In the genomic region with DNA sequence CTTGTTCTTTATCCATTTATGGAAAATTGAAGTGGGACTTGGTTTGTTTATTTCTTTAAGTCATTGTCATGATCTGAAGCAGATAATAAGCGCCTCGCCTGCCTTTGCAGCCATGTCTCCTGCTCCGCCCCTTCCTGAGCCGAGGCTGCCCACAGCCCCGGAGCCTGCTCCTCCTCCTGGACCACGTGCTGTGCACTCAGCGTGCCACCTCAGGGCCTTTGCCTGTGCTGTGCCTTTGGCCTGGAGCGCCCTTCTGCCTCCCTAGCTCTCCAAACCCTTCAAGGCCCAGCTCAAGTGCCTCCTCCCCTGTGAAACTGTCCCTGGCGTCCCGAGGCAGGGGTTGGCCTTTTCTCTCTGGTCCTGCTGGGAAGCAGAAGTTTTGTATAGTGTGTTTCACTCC, we compare ENCODE assay signal across 20 mouse cellular contexts.
DNase-seq lines count a peak whose midpoint lies in the region; ATAC-seq lines count a peak whose summit lies in the region.
"Had no signal": no experiment of that assay in that cellular context is flagged by ENCODE, and none has a peak within 500 bp of the region (broad histone marks: within the 10 kb centered on the region; RNA-seq: fewer than 3 reads in every experiment).

No protein-coding gene starts in this region.

- H3K4me3 ChIP-seq in heart, embryonic 15.5 days, result no peak overlapping the region
- no peak overlapping the region for H3K4me3 ChIP-seq in liver, embryonic 15.5 days (replicated peaks)
- H3K4me3 ChIP-seq: erythroblast, embryonic 14.5 days; forebrain, embryonic 15.5 days; intestine, embryonic 15.5 days; midbrain, embryonic 15.5 days had no signal

- H3K9ac ChIP-seq in heart, embryonic 15.5 days, result no peak overlapping the region
- H3K9ac ChIP-seq in liver, embryonic 15.5 days, result no peak overlapping the region
- H3K9ac ChIP-seq: forebrain, embryonic 15.5 days; hindbrain, embryonic 14.5 days; intestine, embryonic 15.5 days; midbrain, embryonic 15.5 days had no signal

- intact Hi-C loops in heart, postnatal 10 days (cut with DNase I), result no loop called here

- H3K27me3 ChIP-seq in heart, embryonic 15.5 days, result no peaks in the 10 kb centered on the region
- H3K27me3 ChIP-seq in liver, embryonic 15.5 days, result peaks cover 10% of the 10 kb centered on the region; the same call in 1 of the 2 replicates
- H3K27me3 ChIP-seq: forebrain, embryonic 15.5 days; intestine, embryonic 15.5 days; midbrain, embryonic 15.5 days had no signal

- H3K4me1 ChIP-seq in heart, embryonic 15.5 days (replicated peaks), result peaks cover 17% of the 10 kb centered on the region
- H3K4me1 ChIP-seq in liver, embryonic 15.5 days (replicated peaks), result peaks cover 4% of the 10 kb centered on the region; the same call in 1 of the 2 replicates
- H3K4me1 ChIP-seq: forebrain, embryonic 15.5 days; intestine, embryonic 15.5 days; midbrain, embryonic 15.5 days had no signal

- no peak for DNase-seq in heart, postnatal 10 days
- DNase-seq in 416B (ENCODE audit: low read depth), result peak; percentile 21
- DNase-seq in ZHBTc4 (ENCODE audit: low read depth, low spot score), result peak; percentile 62
- DNase-seq in spleen, postnatal 10 days (ENCODE audit: low spot score in 2 of 2), result no peak
- DNase-seq in c-Kit-positive CD71-positive TER-119-positive erythroid progenitor cells, embryonic 14.5 days (ENCODE audit: low spot score), result no peak
- DNase-seq: adrenal gland, adult 2 months; cerebellum, adult 11-12 months; cerebellum, postnatal 36 days; layer of hippocampus, postnatal 36 days; lung, adult 18-20 months; lung, postnatal 36 days; right cerebral cortex, adult 18-20 months had no signal

- H3K9me3 ChIP-seq in heart, embryonic 15.5 days (replicated peaks), result no peaks in the 10 kb centered on the region
- no peaks in the 10 kb centered on the region for H3K9me3 ChIP-seq in liver, embryonic 15.5 days (replicated peaks)
- H3K9me3 ChIP-seq: forebrain, embryonic 15.5 days; G1E; intestine, embryonic 15.5 days; midbrain, embryonic 15.5 days had no signal

- 79% methylated on average over 10 of the region's 10 CpGs for WGBS in heart, embryonic 15.5 days
- 56% methylated on average over 10 of the region's 10 CpGs for WGBS in liver, embryonic 15.5 days (ENCODE audit: insufficient replicate concordance)

- peak overlapping the region; percentile 50 for H3K27ac ChIP-seq in heart, embryonic 15.5 days
- H3K27ac ChIP-seq in liver, embryonic 15.5 days (replicated peaks), result no peak overlapping the region
- H3K27ac ChIP-seq: forebrain, embryonic 15.5 days; hindbrain, embryonic 14.5 days; intestine, embryonic 15.5 days; midbrain, embryonic 15.5 days had no signal

- peaks cover 42% of the 10 kb centered on the region for H3K36me3 ChIP-seq in heart, embryonic 15.5 days
- peaks cover 93% of the 10 kb centered on the region for H3K36me3 ChIP-seq in liver, embryonic 15.5 days (replicated peaks)

- ATAC-seq in heart, embryonic 15.5 days (replicated peaks; ENCODE audit: insufficient number of reproducible peaks, insufficient read depth, low FRiP score, low read depth), result no peak; the same call in 1 of the 2 replicates
- peak; percentile 40; the same call in 1 of the 2 replicates for ATAC-seq in liver, embryonic 15.5 days (ENCODE audit: insufficient read depth)
- ATAC-seq: forebrain, embryonic 15.5 days; intestine, embryonic 15.5 days; midbrain, embryonic 15.5 days had no signal

- H3K4me2 ChIP-seq in heart, embryonic 15.5 days, result no peak overlapping the region
- H3K4me2 ChIP-seq in liver, embryonic 15.5 days, result no peak overlapping the region
- H3K4me2 ChIP-seq: forebrain, embryonic 15.5 days; hindbrain, embryonic 14.5 days; intestine, embryonic 15.5 days; midbrain, embryonic 15.5 days had no signal

Comparison
In these comparisons a context has a peak if more than half of its experiments do, and no peak if none do; other contexts are left out.
1. DNase-seq: peak in 416B (single experiment) and ZHBTc4 (single experiment); none in heart, postnatal 10 days (0 of 2), spleen, postnatal 10 days (0 of 2) and c-Kit-positive CD71-positive TER-119-positive erythroid progenitor cells, embryonic 14.5 days (single experiment).